Mouse (Mus musculus) lung, postnatal 0 days (tissue): ENCODE data around the gene Slc4a3.

Source experiments
- CTCF ChIP-seq: IDR thresholded peaks from 2 replicates; pipeline ENCODE4 v1.5.1; 2016; ENCODE audit warnings: antibody characterized with exemption, mild to moderate bottlenecking
- EP300 ChIP-seq: IDR thresholded peaks from 2 replicates; pipeline ENCODE4 v1.6.1; 2016; ENCODE audit warnings: antibody characterized with exemption, mild to moderate bottlenecking, control low read depth

DNA sequence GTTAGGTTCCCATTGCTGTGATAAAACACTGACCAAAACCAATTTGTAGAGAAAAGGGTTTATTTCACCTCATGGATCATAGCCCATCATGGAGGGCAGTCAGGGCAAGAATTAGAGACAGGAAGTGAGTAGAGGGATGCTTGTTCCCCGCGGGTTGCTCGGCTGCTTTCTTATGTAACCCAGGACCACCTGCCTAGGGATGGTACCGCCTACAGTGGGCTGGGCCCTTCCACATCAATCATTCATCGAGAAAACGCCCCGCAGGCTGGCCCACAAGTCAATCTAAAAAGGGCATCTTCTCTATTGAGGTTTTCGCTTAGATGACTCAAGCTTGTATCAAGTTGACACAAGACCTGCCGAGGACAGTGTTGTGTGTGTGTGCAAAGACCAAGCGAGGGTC, 37.0 kb downstream of the Slc4a3 start:
- TF ChIP-seq CTCF (no peak), EP300 (no peak)
